Mouse (Mus musculus) urinary bladder, postnatal 25 days (tissue): Measurements from ENCODE around the gene Prkcsh.

Source experiments
- DNase-seq: peaks from one replicate; pipeline ENCODE4 v3.0.0; 2022; ENCODE audit warnings: low spot score

The Prkcsh gene

GRCm38 (mm10) chr9:21987592-21988342 lies 14.8 kb upstream of the Prkcsh start:
- no peak for DNase-seq

- DNase-seq = peak; percentile 14
These were observed 14.0 kb upstream of the Prkcsh start for GRCm38 (mm10) chr9:21988421-21989101.

GRCm38 (mm10) chr9:21989230-21990110 lies 13.1 kb upstream of the Prkcsh start, which contains the start of gene Rgl3:
Rgl3 (minus strand) TSS chr9:21989446.
- DNase-seq = peak; percentile 61

- DNase-seq = no peak
These were observed 10.4 kb upstream of the Prkcsh start for GRCm38 (mm10) chr9:21992227-21992626.

GRCm38 (mm10) chr9:21996178-21996867 lies 6.3 kb upstream of the Prkcsh start:
- DNase-seq = no peak

- no peak for DNase-seq
These were observed 2.3 kb upstream of the Prkcsh start for GRCm38 (mm10) chr9:22000296-22000695.

GRCm38 (mm10) chr9:22001633-22002032 lies 973 bp upstream of the Prkcsh start:
- no peak for DNase-seq

- no peak for DNase-seq
These were observed 553 bp downstream of the Prkcsh start for GRCm38 (mm10) chr9:22003163-22003554.

GRCm38 (mm10) chr9:22004546-22004945 lies 1.9 kb downstream of the Prkcsh start:
- DNase-seq = no peak

- DNase-seq = no peak
These were observed 8.4 kb downstream of the Prkcsh start for GRCm38 (mm10) chr9:22011055-22011454.

- DNase-seq = no peak
These were observed 10.1 kb downstream of the Prkcsh start for GRCm38 (mm10) chr9:22012731-22013130.

- no peak for DNase-seq
These were observed 13.6 kb downstream of the Prkcsh start for GRCm38 (mm10) chr9:22016245-22016644.

GRCm38 (mm10) chr9:22017208-22017825 lies 14.7 kb downstream of the Prkcsh start:
- DNase-seq = no peak

- no peak for DNase-seq
These were observed 22.0 kb downstream of the Prkcsh start for GRCm38 (mm10) chr9:22024592-22024991.

- no peak for DNase-seq
These were observed 25.9 kb downstream of the Prkcsh start for GRCm38 (mm10) chr9:22028467-22028866.

- DNase-seq = no peak
These were observed 27.8 kb downstream of the Prkcsh start for GRCm38 (mm10) chr9:22030386-22030785.

- no peak for DNase-seq
These were observed 32.9 kb downstream of the Prkcsh start for GRCm38 (mm10) chr9:22035300-22036044.

GRCm38 (mm10) chr9:22037826-22038225 lies 35.2 kb downstream of the Prkcsh start:
- no peak for DNase-seq

- DNase-seq = no peak
These were observed 39.2 kb downstream of the Prkcsh start for GRCm38 (mm10) chr9:22041832-22042231.

- no peak for DNase-seq
These were observed 44.7 kb downstream of the Prkcsh start for GRCm38 (mm10) chr9:22047329-22047728.

GRCm38 (mm10) chr9:22049315-22049714 lies 46.7 kb downstream of the Prkcsh start:
- no peak for DNase-seq
